Mouse (Mus musculus) liver, embryonic 14.5 days (tissue): ENCODE data around the gene Rhbdl1.

Experiments
- CTCF ChIP-seq: IDR thresholded peaks from 2 replicates; pipeline ENCODE4 v1.5.1; 2016; ENCODE audit warnings: antibody characterized with exemption, low read depth, control low read depth
- EP300 ChIP-seq: IDR thresholded peaks from 2 replicates; pipeline ENCODE4 v1.6.1; 2016; ENCODE audit warnings: antibody characterized with exemption, low read depth

GRCm38 (mm10) chr17:25864311-25864710 is 27.2 kb upstream of the Rhbdl1 start:
- TF ChIP-seq EP300 (no peak), CTCF (no peak)
